Mouse (Mus musculus): ENCODE measurements around the gene Spred1. TPM values are rescaled to one million over a fixed set of nuclear protein-coding genes. Genes with fewer than 3 reads are reported as not detected.

Gene Spred1
- polyA plus RNA-seq, 1 experiment from 2014 or later, result 11.5 TPM

- H3K9me3 ChIP-seq (replicated peaks; ENCODE audit: control insufficient read depth, low read length), result no peaks in the 10 kb centered on the region
- H3K9ac ChIP-seq (ENCODE audit: low read length), result no peak overlapping the region
- H3K27me3 ChIP-seq (replicated peaks; ENCODE audit: control insufficient read depth, insufficient read depth, low read length), result no peaks in the 10 kb centered on the region
- DNase-seq (ENCODE audit: low spot score) (peak; percentile 88), ATAC-seq (peak; percentile 83)
- no peaks in the 10 kb centered on the region for H3K4me1 ChIP-seq (ENCODE audit: control insufficient read depth, insufficient read depth, low read length)
- H3K4me2 ChIP-seq (ENCODE audit: low read length), result no peak overlapping the region
- no peak overlapping the region for H3K27ac ChIP-seq (ENCODE audit: low read depth, low read length)
- 33% methylated on average over 7 of the region's 7 CpGs for whole genome bisulfite sequencing
- no peak overlapping the region for H3K4me3 ChIP-seq (ENCODE audit: low read depth, low read length)
- peaks cover 38% of the 10 kb centered on the region for H3K36me3 ChIP-seq (ENCODE audit: control insufficient read depth, insufficient read depth, low read length)
Observed at GRCm38 (mm10) chr2:117180250-117180885, 59.2 kb downstream of the Spred1 start.

DNA sequence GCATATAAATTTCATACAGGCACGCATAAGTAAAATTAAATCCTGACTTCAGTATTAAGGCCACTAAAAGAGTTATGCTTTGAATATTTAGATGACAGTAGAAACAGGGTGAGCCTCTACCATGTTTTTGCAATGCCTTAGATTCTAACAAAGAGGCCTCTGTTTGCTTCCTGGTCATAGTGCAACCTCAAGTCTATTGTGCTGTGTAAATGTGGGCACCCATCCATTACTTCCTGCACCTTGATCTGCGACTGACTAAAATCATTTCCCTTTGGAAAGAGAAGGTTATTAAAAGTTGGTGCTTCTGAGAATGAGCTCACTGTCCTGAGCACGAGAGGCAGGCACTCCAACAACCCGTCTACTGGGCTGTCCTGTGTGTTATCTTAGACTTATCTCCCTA, 64.4 kb downstream of the Spred1 start:
- H3K27ac ChIP-seq (ENCODE audit: low read depth, low read length), result no peak overlapping the region
- no peaks in the 10 kb centered on the region for H3K4me1 ChIP-seq (ENCODE audit: control insufficient read depth, insufficient read depth, low read length)
- peaks cover 27% of the 10 kb centered on the region for H3K36me3 ChIP-seq (ENCODE audit: control insufficient read depth, insufficient read depth, low read length)
- H3K9ac ChIP-seq (ENCODE audit: low read length), result no peak overlapping the region
- no peak overlapping the region for H3K4me3 ChIP-seq (ENCODE audit: low read depth, low read length)
- WGBS, result 68% methylated on average over 4 of the region's 4 CpGs
- ATAC-seq (no peak), DNase-seq (ENCODE audit: low spot score) (no peak)
- H3K27me3 ChIP-seq (replicated peaks; ENCODE audit: control insufficient read depth, insufficient read depth, low read length), result no peaks in the 10 kb centered on the region
- no peaks in the 10 kb centered on the region for H3K9me3 ChIP-seq (replicated peaks; ENCODE audit: control insufficient read depth, low read length)
- H3K4me2 ChIP-seq (ENCODE audit: low read length), result no peak overlapping the region

DNA sequence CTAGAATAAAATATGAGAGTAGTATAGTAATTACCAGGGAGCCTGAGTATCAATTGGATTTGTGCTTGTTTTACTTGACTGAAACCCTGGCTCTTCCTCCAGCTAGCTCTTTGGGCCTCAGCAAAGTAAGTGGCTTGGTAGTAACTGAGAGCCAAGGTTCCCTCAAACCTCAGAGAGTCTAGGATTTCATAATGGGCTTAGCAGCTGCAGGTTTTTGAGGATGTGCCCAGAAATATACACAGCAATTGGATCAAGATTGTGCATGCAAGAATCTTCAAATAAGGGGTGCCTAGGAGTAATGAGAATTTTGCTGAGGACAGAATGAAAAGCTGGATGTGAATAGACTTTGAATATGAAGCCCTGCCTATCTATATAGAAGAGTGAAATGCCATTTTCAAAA, 69.7 kb downstream of the Spred1 start:
- Histone ChIP-seq H3K9ac (ENCODE audit: low read length) (no peak overlapping the region), H3K4me3 (ENCODE audit: low read depth, low read length) (no peak overlapping the region), H3K9me3 (replicated peaks; ENCODE audit: control insufficient read depth, low read length) (no peaks in the 10 kb centered on the region), H3K27ac (ENCODE audit: low read depth, low read length) (no peak overlapping the region), H3K4me1 (ENCODE audit: control insufficient read depth, insufficient read depth, low read length) (no peaks in the 10 kb centered on the region), H3K27me3 (replicated peaks; ENCODE audit: control insufficient read depth, insufficient read depth, low read length) (no peaks in the 10 kb centered on the region), H3K36me3 (ENCODE audit: control insufficient read depth, insufficient read depth, low read length) (peaks cover 7% of the 10 kb centered on the region), H3K4me2 (ENCODE audit: low read length) (no peak overlapping the region)
- DNase-seq (ENCODE audit: low spot score) (no peak), ATAC-seq (no peak)

DNA sequence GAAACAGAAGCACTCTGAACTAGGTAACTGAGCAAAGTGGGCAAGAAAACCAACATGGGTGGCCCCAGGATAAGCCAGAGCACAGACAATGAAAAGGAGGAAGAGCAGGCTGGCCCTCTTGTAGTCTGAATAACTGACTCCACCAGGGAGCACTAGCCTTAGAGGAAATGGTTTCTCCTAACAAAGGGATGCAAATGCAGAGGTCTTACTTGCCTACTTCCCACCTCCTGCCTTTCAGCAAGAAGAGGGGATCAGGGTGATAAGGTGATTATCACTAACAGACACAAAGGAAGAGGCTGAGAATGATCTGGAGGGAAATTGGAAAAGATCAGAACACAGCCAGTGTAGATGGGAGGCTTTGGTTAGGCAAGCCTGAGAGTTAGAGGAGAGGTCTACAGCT, 73.1 kb downstream of the Spred1 start:
- Histone ChIP-seq H3K4me1 (ENCODE audit: control insufficient read depth, insufficient read depth, low read length) (no peaks in the 10 kb centered on the region), H3K4me3 (ENCODE audit: low read depth, low read length) (no peak overlapping the region), H3K9ac (ENCODE audit: low read length) (no peak overlapping the region), H3K27ac (ENCODE audit: low read depth, low read length) (no peak overlapping the region), H3K36me3 (ENCODE audit: control insufficient read depth, insufficient read depth, low read length) (no peaks in the 10 kb centered on the region), H3K9me3 (replicated peaks; ENCODE audit: control insufficient read depth, low read length) (no peaks in the 10 kb centered on the region), H3K4me2 (ENCODE audit: low read length) (no peak overlapping the region), H3K27me3 (replicated peaks; ENCODE audit: control insufficient read depth, insufficient read depth, low read length) (no peaks in the 10 kb centered on the region)
- ATAC-seq (no peak), DNase-seq (ENCODE audit: low spot score) (no peak)

GRCm38 (mm10) chr2:117195151-117195550, 74.0 kb downstream of the Spred1 start:
- Histone ChIP-seq H3K36me3 (ENCODE audit: control insufficient read depth, insufficient read depth, low read length) (no peaks in the 10 kb centered on the region), H3K27me3 (replicated peaks; ENCODE audit: control insufficient read depth, insufficient read depth, low read length) (no peaks in the 10 kb centered on the region), H3K4me3 (ENCODE audit: low read depth, low read length) (no peak overlapping the region), H3K4me1 (ENCODE audit: control insufficient read depth, insufficient read depth, low read length) (no peaks in the 10 kb centered on the region; the same call in 1 of the 2 replicates), H3K27ac (ENCODE audit: low read depth, low read length) (no peak overlapping the region), H3K4me2 (ENCODE audit: low read length) (no peak overlapping the region), H3K9me3 (replicated peaks; ENCODE audit: control insufficient read depth, low read length) (no peaks in the 10 kb centered on the region), H3K9ac (ENCODE audit: low read length) (no peak overlapping the region)
- no peak for ATAC-seq
- WGBS, result 26% methylated on average over 2 of the region's 2 CpGs
- no peak for DNase-seq (ENCODE audit: low spot score)

- no peak overlapping the region for H3K4me2 ChIP-seq (ENCODE audit: low read length)
- H3K27ac ChIP-seq (ENCODE audit: low read depth, low read length), result no peak overlapping the region
- H3K4me3 ChIP-seq (ENCODE audit: low read depth, low read length), result no peak overlapping the region
- H3K27me3 ChIP-seq (replicated peaks; ENCODE audit: control insufficient read depth, insufficient read depth, low read length), result no peaks in the 10 kb centered on the region
- ATAC-seq, result no peak
- 71% methylated on average over 6 of the region's 7 CpGs for WGBS
- H3K9ac ChIP-seq (ENCODE audit: low read length), result no peak overlapping the region
- peaks cover under 1% of the 10 kb centered on the region; the same call in 1 of the 2 replicates for H3K4me1 ChIP-seq (ENCODE audit: control insufficient read depth, insufficient read depth, low read length)
- H3K36me3 ChIP-seq (ENCODE audit: control insufficient read depth, insufficient read depth, low read length), result no peaks in the 10 kb centered on the region
- no peak for DNase-seq (ENCODE audit: low spot score)
- H3K9me3 ChIP-seq (replicated peaks; ENCODE audit: control insufficient read depth, low read length), result no peaks in the 10 kb centered on the region
Observed at GRCm38 (mm10) chr2:117195578-117195977, 74.4 kb downstream of the Spred1 start.

GRCm38 (mm10) chr2:117200869-117201338, 79.7 kb downstream of the Spred1 start:
- DNase-seq (ENCODE audit: low spot score) (peak; percentile 37), ATAC-seq (0 out of 2 replicates have a peak, but pooled peaks have one; percentile 29)
- 38% methylated on average over 9 of the region's 9 CpGs for WGBS

DNA sequence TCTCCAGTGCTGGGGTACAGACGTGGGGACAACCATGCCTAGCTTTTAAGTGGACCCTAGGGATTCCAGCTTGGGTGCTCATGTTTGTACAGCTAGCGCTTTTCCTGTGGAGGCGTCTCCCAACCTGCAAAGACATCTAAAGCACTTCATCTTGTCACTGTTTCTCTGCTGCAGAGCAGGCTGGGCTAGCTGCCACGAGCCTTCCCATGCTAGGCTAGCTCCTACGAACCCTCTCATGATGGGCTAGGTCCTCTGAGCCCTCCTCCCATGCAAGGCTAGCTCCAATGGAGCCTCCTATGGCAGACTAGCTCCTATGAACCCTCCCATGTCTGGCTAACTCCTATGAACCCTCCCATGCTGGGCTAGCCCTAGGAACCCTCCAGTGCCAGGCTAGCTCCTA, 82.2 kb downstream of the Spred1 start:
- H3K4me2 ChIP-seq (ENCODE audit: low read length), result no peak overlapping the region
- H3K9me3 ChIP-seq (replicated peaks; ENCODE audit: control insufficient read depth, low read length), result no peaks in the 10 kb centered on the region
- no peaks in the 10 kb centered on the region for H3K36me3 ChIP-seq (ENCODE audit: control insufficient read depth, insufficient read depth, low read length)
- no peak overlapping the region for H3K9ac ChIP-seq (ENCODE audit: low read length)
- H3K4me3 ChIP-seq (ENCODE audit: low read depth, low read length), result no peak overlapping the region
- no peaks in the 10 kb centered on the region for H3K27me3 ChIP-seq (replicated peaks; ENCODE audit: control insufficient read depth, insufficient read depth, low read length)
- DNase-seq (ENCODE audit: low spot score) (no peak), ATAC-seq (no peak)
- H3K4me1 ChIP-seq (ENCODE audit: control insufficient read depth, insufficient read depth, low read length), result peaks cover 6% of the 10 kb centered on the region
- 76% methylated on average over 5 of the region's 5 CpGs for WGBS
- no peak overlapping the region for H3K27ac ChIP-seq (ENCODE audit: low read depth, low read length)

More at GRCm38 (mm10) chr2:117200869-117201338, 79.7 kb downstream of the Spred1 start:
- H3K27ac ChIP-seq (ENCODE audit: low read depth, low read length), result no peak overlapping the region
- no peak overlapping the region for H3K4me3 ChIP-seq (ENCODE audit: low read depth, low read length)
- H3K4me2 ChIP-seq (ENCODE audit: low read length), result no peak overlapping the region
- no peak overlapping the region for H3K9ac ChIP-seq (ENCODE audit: low read length)
- H3K4me1 ChIP-seq (ENCODE audit: control insufficient read depth, insufficient read depth, low read length), result peaks cover 6% of the 10 kb centered on the region
- H3K27me3 ChIP-seq (replicated peaks; ENCODE audit: control insufficient read depth, insufficient read depth, low read length), result no peaks in the 10 kb centered on the region
- no peaks in the 10 kb centered on the region for H3K9me3 ChIP-seq (replicated peaks; ENCODE audit: control insufficient read depth, low read length)
- H3K36me3 ChIP-seq (ENCODE audit: control insufficient read depth, insufficient read depth, low read length), result no peaks in the 10 kb centered on the region

DNA sequence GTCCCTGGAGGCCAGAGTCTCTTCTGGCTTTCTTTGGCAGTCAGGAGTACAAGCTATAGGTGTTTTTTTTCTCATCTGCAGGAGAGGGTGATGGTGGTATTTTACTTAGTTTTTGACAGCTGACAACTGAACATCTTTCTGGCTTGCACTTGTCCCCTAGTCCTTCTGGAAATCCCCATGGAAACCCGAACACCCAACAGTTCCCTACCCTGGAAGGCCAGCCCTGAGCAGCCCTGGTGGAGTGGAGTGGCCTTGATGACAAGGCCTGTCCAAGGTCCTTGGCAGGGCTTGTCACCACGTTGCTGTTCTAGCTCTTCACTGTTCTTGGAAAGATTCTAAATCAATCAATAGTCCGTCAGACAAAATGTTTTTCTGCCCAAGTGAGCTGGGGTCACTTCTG, 83.4 kb downstream of the Spred1 start:
- ATAC-seq (no peak), DNase-seq (ENCODE audit: low spot score) (no peak)
- Histone ChIP-seq H3K4me2 (ENCODE audit: low read length) (no peak overlapping the region), H3K27me3 (replicated peaks; ENCODE audit: control insufficient read depth, insufficient read depth, low read length) (no peaks in the 10 kb centered on the region), H3K27ac (ENCODE audit: low read depth, low read length) (no peak overlapping the region), H3K4me3 (ENCODE audit: low read depth, low read length) (no peak overlapping the region), H3K36me3 (ENCODE audit: control insufficient read depth, insufficient read depth, low read length) (no peaks in the 10 kb centered on the region), H3K9ac (ENCODE audit: low read length) (no peak overlapping the region), H3K9me3 (replicated peaks; ENCODE audit: control insufficient read depth, low read length) (no peaks in the 10 kb centered on the region), H3K4me1 (ENCODE audit: control insufficient read depth, insufficient read depth, low read length) (peaks cover 6% of the 10 kb centered on the region)
- WGBS, result 71% methylated on average over 3 of the region's 3 CpGs

All from forebrain, embryonic 14.5 days (tissue).